Mouse (Mus musculus) kidney, postnatal 25 days (tissue): ENCODE data around the gene Erg.

Experiments
- DNase-seq, 2 experiments: peaks; one replicate each; pipeline ENCODE4 v3.0.0; 2021; ENCODE audit warnings: mixed read lengths in 2 of 2

Erg gene

DNA sequence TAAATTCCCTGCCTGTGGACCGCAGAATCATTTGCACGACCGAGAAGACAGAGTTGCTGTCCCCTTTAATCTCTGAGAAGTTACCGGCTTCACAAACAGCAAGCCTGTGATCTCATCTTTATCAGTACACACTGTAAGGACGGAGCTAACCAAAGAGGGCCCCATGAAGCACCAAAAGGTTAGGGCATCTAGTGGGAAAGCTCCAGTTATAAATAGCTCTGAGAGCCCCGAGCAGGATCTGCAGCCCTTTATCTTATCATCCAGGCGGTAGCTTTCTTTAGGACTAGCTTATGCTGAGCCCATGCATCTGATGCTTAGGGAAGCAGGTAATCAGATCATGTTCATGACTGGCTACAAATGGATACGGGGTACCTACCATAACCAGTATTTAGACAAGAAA is 146.6 kb downstream of the Erg start:
- no peak for DNase-seq

DNA sequence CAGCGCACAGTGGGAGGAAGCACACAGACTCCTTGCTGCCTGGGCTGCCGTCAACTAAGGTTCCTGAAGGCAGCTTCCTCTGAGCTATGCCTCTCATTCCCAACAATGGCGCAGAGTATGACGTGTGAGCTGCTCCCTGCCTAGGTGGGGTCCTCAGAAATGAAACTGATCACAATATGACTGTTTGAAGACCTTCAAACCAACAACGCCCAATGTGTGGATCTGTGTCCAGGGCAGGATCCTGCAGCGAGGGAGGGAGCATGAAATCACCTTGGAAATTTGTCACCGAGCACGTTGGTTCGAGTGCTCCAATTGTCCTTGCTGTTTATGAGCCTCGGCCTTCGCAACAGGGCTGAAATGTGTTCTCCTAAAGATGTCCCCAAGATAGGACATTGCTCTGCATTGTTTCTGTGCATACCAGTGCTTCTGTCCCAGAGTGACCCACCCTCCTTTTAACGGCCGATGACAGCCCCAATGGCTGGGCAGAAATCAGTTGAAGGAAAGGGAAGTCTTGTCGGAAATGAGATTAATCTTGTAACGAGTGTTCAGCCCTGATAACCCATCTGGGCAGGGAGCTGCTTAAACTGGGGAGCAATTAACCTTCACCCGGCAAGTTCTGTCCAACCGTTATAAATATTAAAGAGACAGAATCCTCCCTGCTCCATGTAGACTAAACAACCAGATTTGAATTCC is 147.4 kb downstream of the Erg start:
- peak; percentile 55 to 73 for DNase-seq

DNA sequence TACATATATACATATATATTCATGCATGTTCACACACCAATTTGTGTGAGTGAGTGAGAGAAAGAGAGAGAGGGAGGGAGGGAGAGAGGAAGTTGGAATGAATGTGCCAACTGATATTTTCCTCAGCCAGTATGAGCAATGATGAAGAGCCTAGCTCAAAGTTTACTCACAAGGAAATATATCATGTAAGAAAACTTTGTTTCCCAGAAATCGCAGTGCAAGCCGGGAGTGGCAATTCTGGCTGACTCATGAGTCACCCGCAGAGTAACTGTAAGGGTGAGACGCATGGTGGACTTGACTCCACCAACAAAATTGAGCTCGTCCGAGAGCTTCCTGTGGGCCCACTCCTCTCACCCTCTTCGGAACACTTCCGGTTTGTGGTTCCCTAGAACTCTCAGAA is 149.8 kb downstream of the Erg start:
- no peak for DNase-seq

- no peak for DNase-seq
Measured at GRCm38 (mm10) chr16:95436051-95436450, 150.3 kb downstream of the Erg start.

DNA sequence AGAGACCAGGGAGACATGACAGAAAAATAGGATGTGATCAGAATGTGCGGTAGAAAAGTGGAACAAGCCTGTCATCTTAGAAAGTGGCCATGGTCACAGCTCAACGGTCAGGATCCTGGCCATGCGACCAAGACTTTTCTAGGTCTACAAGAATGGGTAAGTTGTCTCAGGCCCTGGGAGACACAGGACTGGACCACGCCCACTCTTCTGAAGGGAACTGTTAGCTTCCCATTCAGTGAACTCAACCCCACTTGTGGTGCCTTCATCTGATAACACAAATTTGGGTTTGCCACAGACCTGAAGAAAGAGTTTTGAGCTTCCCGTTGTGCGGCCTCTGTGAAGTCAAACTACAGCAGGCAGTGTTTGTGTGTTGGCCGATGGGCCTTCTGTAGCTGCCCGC is 152.0 kb downstream of the Erg start:
- DNase-seq = no peak

DNA sequence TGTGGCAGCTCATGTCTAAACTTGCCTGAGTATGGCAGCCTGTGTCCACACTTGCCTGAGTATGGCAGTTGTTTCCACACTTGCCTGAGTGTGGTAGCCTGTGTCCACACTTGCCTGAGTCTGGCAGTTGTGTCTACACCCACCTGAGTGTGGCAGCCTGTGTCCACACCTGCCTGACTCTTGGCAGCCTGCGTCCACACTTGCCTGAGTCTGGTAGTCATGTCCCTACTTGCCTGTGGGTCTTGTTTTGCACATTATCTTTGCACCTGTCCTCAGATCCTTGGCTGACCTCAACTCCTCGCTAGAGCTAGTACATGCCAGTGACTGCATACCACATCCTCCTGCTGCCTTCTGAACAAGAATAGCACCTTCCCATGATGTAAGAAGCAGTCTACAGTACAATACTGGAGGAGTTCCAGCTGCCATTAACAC is 153.8 kb downstream of the Erg start:
- no peak for DNase-seq

- DNase-seq = no peak
Measured at GRCm38 (mm10) chr16:95429851-95430250, 156.5 kb downstream of the Erg start.

DNA sequence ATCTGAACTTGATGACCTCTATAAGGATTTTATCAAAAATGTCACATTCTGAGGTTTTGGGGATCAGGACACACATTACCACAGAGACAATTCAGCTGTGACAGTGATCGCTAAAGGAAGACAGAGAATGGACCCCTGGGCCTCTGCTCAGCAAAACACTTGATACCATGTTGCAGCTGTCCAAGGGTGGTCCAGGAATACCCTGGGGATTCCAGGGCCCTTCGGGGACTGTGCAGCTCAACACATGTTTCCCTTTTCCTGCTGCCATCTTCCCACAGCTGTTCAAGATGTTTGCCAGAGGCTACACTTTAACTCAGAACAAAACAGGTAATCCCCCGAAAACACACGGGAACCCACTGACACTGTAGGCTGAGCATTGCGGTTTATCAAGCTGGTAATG is 158.2 kb downstream of the Erg start:
- DNase-seq = no peak

- no peak for DNase-seq
Measured at GRCm38 (mm10) chr16:95427512-95427911, 158.9 kb downstream of the Erg start.

GRCm38 (mm10) chr16:95422658-95423073 is 163.7 kb downstream of the Erg start:
- DNase-seq = no peak

- DNase-seq = no peak
Measured at GRCm38 (mm10) chr16:95421235-95421886, 165.0 kb downstream of the Erg start.

GRCm38 (mm10) chr16:95415921-95416320 is 170.5 kb downstream of the Erg start:
- DNase-seq = no peak

GRCm38 (mm10) chr16:95415372-95415771 is 171.0 kb downstream of the Erg start:
- DNase-seq = no peak

- no peak for DNase-seq
Measured at GRCm38 (mm10) chr16:95413401-95413959, 172.9 kb downstream of the Erg start.

DNA sequence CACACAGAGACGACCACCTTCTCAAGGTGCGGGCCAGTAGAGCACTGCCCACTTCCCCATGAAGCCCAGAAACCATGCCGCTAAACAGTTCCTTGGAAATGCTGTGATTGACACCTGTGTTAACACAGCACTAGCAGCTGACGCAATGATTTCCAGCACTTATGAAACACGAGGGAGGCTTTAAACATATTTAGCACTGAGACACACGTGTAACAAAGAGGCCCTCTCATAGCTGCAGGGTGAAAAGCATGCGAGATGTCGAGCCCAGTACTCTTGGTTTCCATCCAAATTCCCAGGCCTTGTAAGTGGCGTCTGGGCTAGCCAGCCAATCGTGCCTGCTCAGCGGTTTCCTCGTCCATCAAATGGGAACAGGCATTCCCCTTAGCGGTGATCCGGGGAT is 178.3 kb downstream of the Erg start:
- DNase-seq = no peak

DNA sequence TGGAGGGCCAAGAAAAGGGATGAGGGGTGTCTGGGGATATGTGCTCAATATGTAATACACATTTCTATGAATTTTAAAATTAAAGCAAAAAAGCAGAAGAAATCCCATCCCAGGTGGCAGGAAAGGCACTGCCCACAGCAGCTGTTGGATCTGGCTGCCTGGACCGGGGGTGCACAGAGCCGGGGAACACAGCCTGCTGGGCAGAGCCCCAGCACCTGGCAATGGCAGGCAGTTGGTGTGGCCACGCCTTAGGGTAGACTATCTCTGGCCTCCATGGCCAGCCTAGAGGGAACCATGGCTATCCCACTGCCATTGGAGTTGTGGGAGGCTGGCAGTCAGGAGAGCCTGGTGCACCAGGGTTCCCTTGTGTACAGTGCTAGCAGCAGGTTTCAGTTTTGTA is 180.9 kb downstream of the Erg start:
- no peak for DNase-seq

DNA sequence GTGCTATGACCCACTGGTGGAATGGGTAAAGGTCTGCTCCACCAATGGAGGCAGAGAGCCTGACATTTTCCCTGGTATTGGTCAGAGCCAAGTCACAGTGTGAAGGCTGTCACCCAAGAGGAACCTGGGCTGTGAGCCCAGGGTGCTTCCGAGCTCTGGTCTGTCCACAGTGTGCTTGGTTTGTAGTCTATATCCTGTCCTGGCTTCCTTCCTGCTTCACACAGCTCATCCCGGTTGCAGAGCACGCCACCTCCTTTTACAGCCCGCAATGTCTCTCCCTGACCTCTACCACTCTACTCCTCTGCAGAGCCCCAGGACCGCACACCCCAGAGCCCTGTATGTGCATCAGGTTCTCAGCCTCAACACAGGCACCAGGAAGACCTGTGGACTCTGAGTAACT is 182.9 kb downstream of the Erg start:
- peak; percentile 51 to 73 for DNase-seq

- DNase-seq = no peak
Measured at GRCm38 (mm10) chr16:95401869-95402268, 184.5 kb downstream of the Erg start.

GRCm38 (mm10) chr16:95398761-95399343 is 187.5 kb downstream of the Erg start:
- no peak for DNase-seq

- no peak for DNase-seq
Measured at GRCm38 (mm10) chr16:95390787-95391186, 195.6 kb downstream of the Erg start.

DNA sequence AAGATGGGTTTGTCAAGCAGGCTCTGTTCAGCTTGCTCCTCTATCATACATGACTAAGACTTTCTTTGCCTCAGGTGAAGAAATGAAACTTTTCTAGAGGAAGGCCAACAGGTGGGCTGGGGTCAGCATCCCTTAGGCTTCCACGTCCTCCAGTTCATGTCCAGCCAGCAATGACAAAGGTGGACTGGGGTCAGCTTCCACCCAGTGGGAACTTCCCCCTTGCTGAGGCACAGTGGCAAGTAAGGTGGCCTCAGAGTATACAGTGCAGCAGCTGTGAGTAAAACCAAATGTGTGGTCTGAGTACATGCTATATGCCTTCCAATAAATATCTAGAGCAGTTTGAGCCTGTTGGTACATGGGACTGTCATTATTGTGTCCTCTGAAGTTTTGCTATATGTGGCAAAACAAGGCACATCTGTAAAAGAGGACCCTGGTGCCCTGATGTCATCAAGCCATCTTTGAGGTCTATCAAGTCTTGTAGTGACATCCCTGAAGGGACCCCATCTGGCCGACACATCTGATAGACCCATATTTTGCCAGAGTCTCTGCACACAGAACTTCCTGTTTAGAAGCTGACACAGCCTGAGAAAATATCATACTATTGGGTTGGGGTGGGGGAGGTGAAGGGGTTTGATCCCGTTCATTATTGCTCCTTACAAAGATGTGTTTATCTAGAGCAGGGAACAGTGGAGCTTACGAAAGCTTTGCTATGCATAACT is 197.4 kb downstream of the Erg start:
- DNase-seq = no peak

DNA sequence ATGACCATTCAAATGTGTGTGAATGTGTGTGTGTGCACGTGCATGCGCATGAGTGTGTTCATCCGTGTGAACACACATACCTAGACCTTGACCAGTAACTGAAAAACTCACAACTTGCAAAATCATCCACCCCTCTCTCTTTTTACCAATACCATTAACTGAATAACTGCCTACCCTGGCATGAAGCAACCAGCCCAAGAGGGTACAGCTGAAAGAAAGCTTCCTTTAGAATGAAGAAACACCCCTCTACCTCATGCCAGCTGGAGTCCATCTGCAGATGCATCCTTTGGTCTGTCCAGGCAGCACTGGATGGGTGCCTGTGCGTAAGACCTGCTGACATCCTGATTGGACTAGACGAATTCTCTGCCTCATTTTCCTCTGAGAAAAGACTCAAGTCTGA is 198.1 kb downstream of the Erg start:
- DNase-seq = no peak

GRCm38 (mm10) chr16:95387008-95387407 is 199.4 kb downstream of the Erg start:
- DNase-seq = no peak
